Mouse (Mus musculus) heart, embryonic 16.5 days (tissue): Measurements from ENCODE around the gene Hal. TPM values are rescaled to one million over a fixed set of nuclear protein-coding genes. Genes with fewer than 3 reads are reported as not detected.

ENCODE experiments used
- ATAC-seq: fragments of 200-750 bp; cut with Nextera tagmentation; replicated peaks from 2 replicates; pipeline ENCODE4 v1.8.0; 2017; ENCODE audit warnings: moderate number of reproducible peaks; ENCODE audit not compliant: insufficient read depth, low FRiP score; ENCODE audit errors: extremely low read depth
- H3K27ac ChIP-seq: fragments of 300-500 bp; sonication (generic); 2 replicates; pipeline ENCODE4 v1.5.1; 2014; ENCODE audit warnings: mild to moderate bottlenecking, low read length, control low read depth, moderate library complexity
- H3K27me3 ChIP-seq: fragments of 300-500 bp; sonication (generic); 2 replicates; pipeline ENCODE4 v1.6.1; 2014; ENCODE audit warnings: low read length, mixed read lengths; ENCODE audit not compliant: control insufficient read depth, insufficient read depth
- H3K36me3 ChIP-seq: fragments of 300-500 bp; sonication (generic); 2 replicates; pipeline ENCODE4 v1.6.1; 2014; ENCODE audit not compliant: control insufficient read depth, insufficient read depth
- H3K4me1 ChIP-seq: fragments of 300-500 bp; sonication (generic); 2 replicates; pipeline ENCODE4 v1.6.1; 2014; ENCODE audit warnings: low read length, mixed read lengths; ENCODE audit not compliant: control insufficient read depth, insufficient read depth
- H3K4me2 ChIP-seq: fragments of 300-500 bp; sonication (generic); 2 replicates; pipeline ENCODE4 v1.6.1; 2014; ENCODE audit warnings: low read depth, mild to moderate bottlenecking, control low read depth, low read length
- H3K4me3 ChIP-seq: fragments of 300-500 bp; sonication (generic); 2 replicates; pipeline ENCODE4 v1.5.1; 2014; ENCODE audit warnings: mild to moderate bottlenecking, control low read depth, low read length
- H3K9ac ChIP-seq: fragments of 300-500 bp; sonication (generic); 2 replicates; pipeline ENCODE4 v1.6.1; 2014; ENCODE audit warnings: low read length, control low read depth
- H3K9me3 ChIP-seq: fragments of 300-500 bp; sonication (generic); replicated peaks from 2 replicates; pipeline ENCODE4 v1.6.1; 2016; ENCODE audit warnings: low read length; ENCODE audit not compliant: control insufficient read depth
- WGBS: fragments of 180-500 bp; shearing (Covaris S2); extraction: QIAGEN DNeasy Blood & Tissue Kit; methylation state at CpG from one replicate; pipeline ENCODE4 v1.1.7; 2014; 5-methylcytosine and 5-hydroxymethylcytosine counted together
- polyA plus RNA-seq: library from polyadenylated mRNA; unstranded; fragments of >200 nt; fragmentation: Nextera tagmentation; extraction: Ambion mirVana; gene quantifications from 2 replicates; pipeline ENCODE4 v1.2.1, GENCODE M21; 2015

The Hal gene
- polyA plus RNA-seq, 1 experiment from 2014 or later = 0.80 TPM

- Histone ChIP-seq H3K27me3 (no peaks in the 10 kb centered on the region), H3K36me3 (no peaks in the 10 kb centered on the region), H3K27ac (no peak overlapping the region), H3K4me3 (no peak overlapping the region), H3K4me2 (no peak overlapping the region), H3K9me3 (no peaks in the 10 kb centered on the region), H3K9ac (no peak overlapping the region), H3K4me1 (no peaks in the 10 kb centered on the region)
- WGBS = 73% methylated on average over 10 of the region's 10 CpGs
- no peak for ATAC-seq
These were observed 12.8 kb downstream of the Hal start for GRCm38 (mm10) chr10:93501346-93501745.

DNA sequence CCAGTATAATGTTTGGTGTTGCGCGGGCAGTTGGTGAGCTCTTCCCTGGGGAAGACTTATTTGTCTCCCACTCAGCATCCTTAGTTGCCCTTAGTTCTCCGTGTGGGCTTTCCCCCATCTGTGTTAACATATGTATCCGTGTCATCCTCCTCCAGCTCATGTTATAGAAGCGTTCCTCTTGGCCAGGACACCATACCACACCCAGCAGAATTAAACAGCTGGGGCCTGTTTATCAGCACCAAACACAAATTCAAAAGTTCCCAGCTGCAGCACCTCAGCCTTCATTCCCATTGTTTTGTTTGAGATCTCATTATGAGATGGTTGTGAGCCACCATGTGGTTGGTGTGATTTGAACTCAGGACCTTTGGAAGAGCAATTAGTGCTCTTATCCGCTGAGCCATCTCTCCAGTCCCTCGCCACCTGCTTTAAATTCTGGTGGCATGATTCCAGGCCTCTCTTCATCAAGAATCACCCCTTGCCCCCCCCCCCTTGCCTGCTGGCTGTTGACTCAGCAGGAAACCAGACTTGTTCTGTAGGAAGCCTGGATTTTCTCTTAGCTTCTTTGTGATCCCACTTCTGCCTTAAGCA lies 19.9 kb downstream of the Hal start:
- Histone ChIP-seq H3K27ac (no peak overlapping the region), H3K9ac (no peak overlapping the region), H3K9me3 (no peaks in the 10 kb centered on the region), H3K27me3 (no peaks in the 10 kb centered on the region), H3K36me3 (no peaks in the 10 kb centered on the region), H3K4me2 (no peak overlapping the region), H3K4me3 (no peak overlapping the region), H3K4me1 (no peaks in the 10 kb centered on the region)
- 64% methylated on average over 7 of the region's 7 CpGs for WGBS
- ATAC-seq = no peak

- Histone ChIP-seq H3K9me3 (no peaks in the 10 kb centered on the region), H3K27me3 (no peaks in the 10 kb centered on the region), H3K36me3 (no peaks in the 10 kb centered on the region), H3K4me1 (no peaks in the 10 kb centered on the region), H3K9ac (no peak overlapping the region), H3K4me2 (no peak overlapping the region), H3K4me3 (no peak overlapping the region), H3K27ac (no peak overlapping the region)
- no peak for ATAC-seq
- WGBS = 79% methylated on average over 15 of the region's 15 CpGs
These were observed 21.1 kb downstream of the Hal start for GRCm38 (mm10) chr10:93509532-93510153.

DNA sequence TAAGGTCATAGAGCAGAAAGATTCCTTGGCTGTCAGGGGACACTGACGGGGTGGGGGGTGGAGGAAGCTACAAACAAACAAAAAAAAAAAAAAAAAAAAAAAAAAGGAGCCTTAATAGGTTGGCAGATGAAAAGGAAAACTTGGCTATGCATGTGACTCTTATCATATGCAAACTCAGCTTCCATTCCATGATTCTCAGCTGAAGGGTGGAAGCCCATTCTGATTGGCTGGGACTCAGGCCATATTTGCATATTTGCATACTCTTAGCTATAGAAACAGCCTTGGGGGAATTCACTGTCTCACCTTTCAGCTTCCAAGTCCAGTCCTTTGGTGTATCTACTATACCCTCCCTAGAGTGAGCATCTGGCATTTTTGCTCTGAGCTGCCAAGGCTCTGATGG lies 26.9 kb downstream of the Hal start:
- ATAC-seq = no peak
- Histone ChIP-seq H3K9me3 (no peaks in the 10 kb centered on the region), H3K4me2 (no peak overlapping the region), H3K36me3 (no peaks in the 10 kb centered on the region), H3K27me3 (no peaks in the 10 kb centered on the region), H3K9ac (no peak overlapping the region), H3K4me1 (no peaks in the 10 kb centered on the region), H3K27ac (no peak overlapping the region), H3K4me3 (no peak overlapping the region)
- 16% methylated on average over 1 of the region's 1 CpGs for WGBS

- Histone ChIP-seq H3K27ac (no peak overlapping the region), H3K9me3 (no peaks in the 10 kb centered on the region), H3K4me1 (no peaks in the 10 kb centered on the region), H3K36me3 (no peaks in the 10 kb centered on the region), H3K4me3 (no peak overlapping the region), H3K4me2 (no peak overlapping the region), H3K9ac (no peak overlapping the region), H3K27me3 (no peaks in the 10 kb centered on the region)
- 82% methylated on average over 12 of the region's 12 CpGs for WGBS
- no peak for ATAC-seq
These were observed 27.4 kb downstream of the Hal start for GRCm38 (mm10) chr10:93515927-93516326.

- Histone ChIP-seq H3K4me2 (no peak overlapping the region), H3K9me3 (no peaks in the 10 kb centered on the region), H3K4me1 (no peaks in the 10 kb centered on the region), H3K4me3 (no peak overlapping the region), H3K9ac (no peak overlapping the region), H3K36me3 (no peaks in the 10 kb centered on the region), H3K27me3 (no peaks in the 10 kb centered on the region), H3K27ac (no peak overlapping the region)
- ATAC-seq = no peak
- WGBS = 58% methylated on average over 4 of the region's 4 CpGs
These were observed 29.2 kb downstream of the Hal start for GRCm38 (mm10) chr10:93517754-93518153.

DNA sequence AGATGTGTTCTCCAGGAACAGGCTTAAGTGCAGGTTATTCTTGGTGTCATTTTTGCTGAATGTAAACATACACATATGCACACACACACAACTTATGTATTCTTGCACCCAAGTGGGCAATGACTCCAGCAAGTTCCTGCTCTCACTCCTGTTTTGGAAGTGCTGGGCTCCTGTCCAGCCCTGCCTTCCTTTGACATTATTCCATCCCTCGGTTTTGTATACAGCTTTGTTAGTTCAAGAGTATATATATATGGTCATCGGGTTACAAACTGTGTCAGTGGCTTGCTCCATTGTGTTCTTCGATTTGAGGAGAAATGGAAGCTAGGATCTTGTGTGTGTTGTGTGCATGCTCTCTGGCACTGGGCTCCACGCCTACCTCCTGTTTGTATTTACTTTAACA lies 29.6 kb downstream of the Hal start:
- Histone ChIP-seq H3K4me2 (no peak overlapping the region), H3K36me3 (no peaks in the 10 kb centered on the region), H3K9ac (no peak overlapping the region), H3K27ac (no peak overlapping the region), H3K4me3 (no peak overlapping the region), H3K9me3 (no peaks in the 10 kb centered on the region), H3K4me1 (no peaks in the 10 kb centered on the region), H3K27me3 (no peaks in the 10 kb centered on the region)
- WGBS = 79% methylated on average over 4 of the region's 4 CpGs
- no peak for ATAC-seq

GRCm38 (mm10) chr10:93518620-93519019 lies 30.1 kb downstream of the Hal start:
- no peaks in the 10 kb centered on the region for H3K9me3 ChIP-seq
- H3K4me3 ChIP-seq = no peak overlapping the region
- H3K4me1 ChIP-seq = no peaks in the 10 kb centered on the region
- no peaks in the 10 kb centered on the region for H3K27me3 ChIP-seq
- 78% methylated on average over 2 of the region's 2 CpGs for WGBS
- no peak overlapping the region for H3K27ac ChIP-seq
- ATAC-seq = no peak
- H3K4me2 ChIP-seq = no peak overlapping the region
- H3K9ac ChIP-seq = no peak overlapping the region
- no peaks in the 10 kb centered on the region for H3K36me3 ChIP-seq

GRCm38 (mm10) chr10:93519159-93519558 lies 30.6 kb downstream of the Hal start:
- WGBS = 89% methylated on average over 8 of the region's 8 CpGs
- Histone ChIP-seq H3K4me1 (no peaks in the 10 kb centered on the region), H3K27me3 (no peaks in the 10 kb centered on the region), H3K4me2 (no peak overlapping the region), H3K27ac (no peak overlapping the region), H3K9me3 (no peaks in the 10 kb centered on the region), H3K36me3 (no peaks in the 10 kb centered on the region), H3K9ac (no peak overlapping the region), H3K4me3 (no peak overlapping the region)
- no peak for ATAC-seq
